Mouse (Mus musculus) testis, adult 2 months (tissue): ENCODE data around the gene Cux1.

Experiments used
- CTCF ChIP-seq: fragments of 200-500 bp; IDR thresholded peaks from 2 replicates; pipeline ENCODE4 v1.5.1; 2012; ENCODE audit warnings: low read depth, mild to moderate bottlenecking, inconsistent platforms, low read length, moderate library complexity; ENCODE audit not compliant: control insufficient read depth, insufficient read depth, insufficient replicate concordance
- POLR2A ChIP-seq: fragments of 200-500 bp; IDR thresholded peaks from 2 replicates; pipeline ENCODE4 v1.6.1; 2012; ENCODE audit warnings: low read depth, mild to moderate bottlenecking, inconsistent platforms, low read length, moderate library complexity; ENCODE audit not compliant: control insufficient read depth

- no peak for TF ChIP-seq CTCF
- TF ChIP-seq POLR2A, result no peak
Measured at GRCm38 (mm10) chr5:136248441-136248840, 318.8 kb downstream of the Cux1 start.
